Mouse (Mus musculus) WW6 (cell line): ENCODE results near the gene H2-Eb2.

Experiments used
- DNase-seq: peaks from one replicate; pipeline ENCODE4 v3.0.0-alpha.2; 2013; ENCODE audit warnings: low read depth, low spot score

Gene H2-Eb2

GRCm38 (mm10) chr17:34325436-34325835, at the start of gene H2-Eb2:
TSS of gene H2-Eb2 (plus strand) at chr17:34325665.
- DNase-seq: no peak

- DNase-seq: no peak
These were observed 44.9 kb upstream of the H2-Eb2 start for GRCm38 (mm10) chr17:34280499-34281038.

GRCm38 (mm10) chr17:34281836-34282235, 43.6 kb upstream of the H2-Eb2 start:
- no peak for DNase-seq

- no peak for DNase-seq
These were observed 40.1 kb upstream of the H2-Eb2 start for GRCm38 (mm10) chr17:34285371-34285770.

- no peak for DNase-seq
These were observed 39.6 kb upstream of the H2-Eb2 start for GRCm38 (mm10) chr17:34285848-34286247.

- DNase-seq: no peak
These were observed 39.0 kb upstream of the H2-Eb2 start for GRCm38 (mm10) chr17:34286501-34286900.

- no peak for DNase-seq
These were observed 38.5 kb upstream of the H2-Eb2 start for GRCm38 (mm10) chr17:34286999-34287398.

GRCm38 (mm10) chr17:34287648-34288047, 37.8 kb upstream of the H2-Eb2 start, which contains the start of gene H2-Aa:
TSS of gene H2-Aa (minus strand) at chr17:34287823.
- DNase-seq: no peak

GRCm38 (mm10) chr17:34288131-34288530, 37.3 kb upstream of the H2-Eb2 start:
- DNase-seq: no peak

- no peak for DNase-seq
These were observed 33.9 kb upstream of the H2-Eb2 start for GRCm38 (mm10) chr17:34291609-34292008.

- DNase-seq: no peak
These were observed 32.9 kb upstream of the H2-Eb2 start for GRCm38 (mm10) chr17:34292570-34292969.

GRCm38 (mm10) chr17:34293533-34293932, 31.9 kb upstream of the H2-Eb2 start:
- no peak for DNase-seq

GRCm38 (mm10) chr17:34294249-34294648, 31.2 kb upstream of the H2-Eb2 start:
- DNase-seq: no peak

- DNase-seq: no peak
These were observed 30.2 kb upstream of the H2-Eb2 start for GRCm38 (mm10) chr17:34295307-34295706.

GRCm38 (mm10) chr17:34295891-34296794, 29.3 kb upstream of the H2-Eb2 start:
- DNase-seq: no peak

GRCm38 (mm10) chr17:34299356-34299755, 26.1 kb upstream of the H2-Eb2 start:
- no peak for DNase-seq

- no peak for DNase-seq
These were observed 25.4 kb upstream of the H2-Eb2 start for GRCm38 (mm10) chr17:34300071-34300470.

- DNase-seq: no peak
These were observed 24.5 kb upstream of the H2-Eb2 start for GRCm38 (mm10) chr17:34300691-34301566.

GRCm38 (mm10) chr17:34301670-34302190, 23.7 kb upstream of the H2-Eb2 start:
- DNase-seq: no peak

- no peak for DNase-seq
These were observed 21.7 kb upstream of the H2-Eb2 start for GRCm38 (mm10) chr17:34303789-34304188.

- no peak for DNase-seq
These were observed 20.7 kb upstream of the H2-Eb2 start for GRCm38 (mm10) chr17:34304751-34305150.
